Mouse (Mus musculus) liver, adult 2 months (tissue): ENCODE measurements around the gene Thap3. TPM values are rescaled to one million over a fixed set of nuclear protein-coding genes. Genes with fewer than 3 reads are reported as not detected.

ENCODE experiments used
- DNase-seq: peaks from one replicate; pipeline ENCODE4 v3.0.0-alpha.2; 2011; ENCODE audit warnings: low read depth, low spot score; ENCODE audit errors: extremely low read depth
- H3K27ac ChIP-seq: fragments of 200-500 bp; replicated peaks from 2 replicates; pipeline ENCODE4 v1.5.1; 2012; ENCODE audit warnings: low read depth, mild to moderate bottlenecking, control low read depth, inconsistent platforms, low read length; ENCODE audit not compliant: insufficient read depth
- H3K27me3 ChIP-seq: fragments of 200-500 bp; 2 replicates; pipeline ENCODE4 v1.6.1; 2012; ENCODE audit warnings: mild to moderate bottlenecking, moderate library complexity, low read length, inconsistent platforms; ENCODE audit not compliant: control insufficient read depth, insufficient read depth
- H3K36me3 ChIP-seq: fragments of 200-500 bp; 2 replicates; pipeline ENCODE4 v1.6.1; 2012; ENCODE audit warnings: low read length, inconsistent platforms; ENCODE audit not compliant: control insufficient read depth, insufficient read depth
- H3K4me1 ChIP-seq: fragments of 200-500 bp; 2 replicates; pipeline ENCODE4 v1.6.1; 2011; ENCODE audit warnings: low read length; ENCODE audit not compliant: control insufficient read depth, insufficient read depth
- H3K4me3 ChIP-seq: fragments of 200-500 bp; 2 replicates; pipeline ENCODE4 v1.5.1; 2011; ENCODE audit warnings: low read depth, mild to moderate bottlenecking, control low read depth, low read length, moderate library complexity; ENCODE audit not compliant: insufficient read depth
- H3K79me2 ChIP-seq: fragments of 200-500 bp; 2 replicates; pipeline ENCODE4 v1.6.1; 2012; ENCODE audit warnings: inconsistent platforms, mild to moderate bottlenecking, low read length, moderate library complexity; ENCODE audit not compliant: control insufficient read depth, insufficient read depth
- H3K9ac ChIP-seq: fragments of 200-500 bp; 2 replicates; pipeline ENCODE4 v1.6.1; 2012; ENCODE audit warnings: low read depth, mild to moderate bottlenecking, control low read depth, inconsistent platforms, low read length
- CTCF ChIP-seq: fragments of 200-500 bp; IDR thresholded peaks from 2 replicates; pipeline ENCODE4 v1.5.1; 2011; ENCODE audit warnings: low read depth, low read length, control low read depth
- POLR2A ChIP-seq: fragments of 200-500 bp; IDR thresholded peaks from 2 replicates; pipeline ENCODE4 v1.6.1; 2011; ENCODE audit warnings: low read length, control low read depth; ENCODE audit not compliant: insufficient read depth; ENCODE audit errors: extremely low read depth
- WGBS: fragments of 180-500 bp; shearing (Covaris S2); methylation state at CpG from one replicate; pipeline ENCODE4 v1.1.7; 2018; 5-methylcytosine and 5-hydroxymethylcytosine counted together
- polyA plus RNA-seq: library from polyadenylated mRNA; depleted of rRNA; stranded (reverse); fragments of >200 nt; gene quantifications from 2 replicates; pipeline ENCODE4 v1.2.3, GENCODE M21; 2012
- total RNA-seq: library from RNA; depleted of rRNA; stranded (reverse); fragments of >200 nt; gene quantifications from 2 replicates; pipeline ENCODE4 v1.2.3, GENCODE M21; 2014

The Thap3 gene
- total and polyA plus RNA-seq, 2 experiments = 7.9 to 24.1 TPM

- Histone ChIP-seq H3K4me3 (no peak overlapping the region), H3K9ac (no peak overlapping the region), H3K4me1 (peaks cover 21% of the 10 kb centered on the region), H3K79me2 (peaks cover 19% of the 10 kb centered on the region), H3K27me3 (no peaks in the 10 kb centered on the region), H3K36me3 (no peaks in the 10 kb centered on the region), H3K27ac (no peak overlapping the region)
- DNase-seq = no peak
- WGBS = 58% methylated on average over 5 of the region's 5 CpGs
- TF ChIP-seq POLR2A = no peak
- peak; percentile 36 for TF ChIP-seq CTCF
These were observed 40.3 kb upstream of the Thap3 start for GRCm38 (mm10) chr4:152029087-152029486.

GRCm38 (mm10) chr4:152028456-152028855 lies 39.7 kb upstream of the Thap3 start:
- WGBS = 77% methylated on average over 15 of the region's 15 CpGs
- Histone ChIP-seq H3K4me3 (no peak overlapping the region), H3K79me2 (peaks cover 19% of the 10 kb centered on the region), H3K27ac (no peak overlapping the region), H3K27me3 (no peaks in the 10 kb centered on the region), H3K9ac (no peak overlapping the region), H3K36me3 (no peaks in the 10 kb centered on the region), H3K4me1 (peaks cover 21% of the 10 kb centered on the region)
- no peak for DNase-seq
- TF ChIP-seq CTCF (no peak), POLR2A (no peak)

- Histone ChIP-seq H3K27ac (peak within 1 kb of the TSS; percentile 72), H3K4me3 (peak within 1 kb of the TSS; percentile 71), H3K4me1 (peaks cover 21% of the 10 kb centered on the region), H3K79me2 (peaks cover 19% of the 10 kb centered on the region), H3K27me3 (no peaks in the 10 kb centered on the region), H3K36me3 (no peaks in the 10 kb centered on the region), H3K9ac (peak within 1 kb of the TSS; percentile 85)
- TF ChIP-seq CTCF (no peak), POLR2A (peak; percentile 67)
- DNase-seq = peak; percentile 85
- whole genome bisulfite sequencing = under 1% methylated on average over 35 of the region's 35 CpGs
These were observed 38.7 kb upstream of the Thap3 start, which contains the start of gene Zbtb48 for GRCm38 (mm10) chr4:152027524-152027923. Gene Zbtb48 (minus strand): TSS chr4:152027671.

- H3K27ac ChIP-seq = peak overlapping the region; percentile 72
- peaks cover 19% of the 10 kb centered on the region for H3K79me2 ChIP-seq
- H3K36me3 ChIP-seq = no peaks in the 10 kb centered on the region
- H3K4me1 ChIP-seq = peaks cover 21% of the 10 kb centered on the region
- peak overlapping the region; percentile 71 for H3K4me3 ChIP-seq
- WGBS = 2% methylated on average over 38 of the region's 41 CpGs
- TF ChIP-seq POLR2A (no peak), CTCF (0 out of 2 replicates have a peak, but pooled peaks have one; percentile 10)
- peak overlapping the region; percentile 85 for H3K9ac ChIP-seq
- peak; percentile 91 for DNase-seq
- H3K27me3 ChIP-seq = no peaks in the 10 kb centered on the region
These were observed 38.1 kb upstream of the Thap3 start for GRCm38 (mm10) chr4:152026751-152027508.

- DNase-seq = no peak
- TF ChIP-seq CTCF (no peak), POLR2A (no peak)
- Histone ChIP-seq H3K4me1 (peaks cover 21% of the 10 kb centered on the region), H3K36me3 (no peaks in the 10 kb centered on the region), H3K4me3 (no peak overlapping the region), H3K27me3 (no peaks in the 10 kb centered on the region), H3K79me2 (peaks cover 19% of the 10 kb centered on the region), H3K9ac (no peak overlapping the region), H3K27ac (no peak overlapping the region)
- WGBS = 87% methylated on average over 11 of the region's 11 CpGs
These were observed 35.7 kb upstream of the Thap3 start for GRCm38 (mm10) chr4:152024525-152024924.

GRCm38 (mm10) chr4:152022506-152022905 lies 33.7 kb upstream of the Thap3 start:
- WGBS = 82% methylated on average over 8 of the region's 8 CpGs
- H3K27me3 ChIP-seq = no peaks in the 10 kb centered on the region
- no peak overlapping the region for H3K9ac ChIP-seq
- H3K36me3 ChIP-seq = no peaks in the 10 kb centered on the region
- no peak overlapping the region for H3K27ac ChIP-seq
- H3K79me2 ChIP-seq = peaks cover 19% of the 10 kb centered on the region
- TF ChIP-seq CTCF (no peak), POLR2A (no peak)
- H3K4me1 ChIP-seq = peaks cover 15% of the 10 kb centered on the region; the same call in 1 of the 2 replicates
- no peak for DNase-seq
- H3K4me3 ChIP-seq = no peak overlapping the region
